Mouse (Mus musculus) brain, embryonic 18.5 days (tissue): ENCODE measurements around the gene Cdc26.

Experiments used
- DNase-seq: peaks from one replicate; pipeline ENCODE4 v3.0.0-alpha.2; 2012; ENCODE audit warnings: low read depth, low spot score

Gene Cdc26

DNA sequence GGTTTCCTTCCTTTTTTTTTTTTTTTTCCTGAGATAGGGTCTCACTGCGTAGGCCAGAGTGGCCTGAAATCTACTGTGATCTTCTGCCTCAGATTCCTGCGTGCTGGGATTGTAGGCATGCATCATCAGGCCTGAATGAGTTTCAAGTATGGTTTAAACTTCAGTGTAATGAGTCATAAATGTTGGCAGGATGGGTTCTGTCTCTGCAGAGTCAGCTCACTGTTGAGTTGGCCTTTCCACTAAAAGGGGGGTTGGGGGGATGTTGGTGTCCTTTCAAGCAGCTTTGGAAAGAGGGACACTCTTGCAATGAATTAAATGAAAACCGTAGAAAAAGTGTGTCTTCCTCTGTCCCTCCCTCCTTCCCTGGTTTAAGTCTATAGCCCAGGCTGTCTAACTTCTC lies 9.5 kb downstream of the Cdc26 start:
- DNase-seq: no peak

DNA sequence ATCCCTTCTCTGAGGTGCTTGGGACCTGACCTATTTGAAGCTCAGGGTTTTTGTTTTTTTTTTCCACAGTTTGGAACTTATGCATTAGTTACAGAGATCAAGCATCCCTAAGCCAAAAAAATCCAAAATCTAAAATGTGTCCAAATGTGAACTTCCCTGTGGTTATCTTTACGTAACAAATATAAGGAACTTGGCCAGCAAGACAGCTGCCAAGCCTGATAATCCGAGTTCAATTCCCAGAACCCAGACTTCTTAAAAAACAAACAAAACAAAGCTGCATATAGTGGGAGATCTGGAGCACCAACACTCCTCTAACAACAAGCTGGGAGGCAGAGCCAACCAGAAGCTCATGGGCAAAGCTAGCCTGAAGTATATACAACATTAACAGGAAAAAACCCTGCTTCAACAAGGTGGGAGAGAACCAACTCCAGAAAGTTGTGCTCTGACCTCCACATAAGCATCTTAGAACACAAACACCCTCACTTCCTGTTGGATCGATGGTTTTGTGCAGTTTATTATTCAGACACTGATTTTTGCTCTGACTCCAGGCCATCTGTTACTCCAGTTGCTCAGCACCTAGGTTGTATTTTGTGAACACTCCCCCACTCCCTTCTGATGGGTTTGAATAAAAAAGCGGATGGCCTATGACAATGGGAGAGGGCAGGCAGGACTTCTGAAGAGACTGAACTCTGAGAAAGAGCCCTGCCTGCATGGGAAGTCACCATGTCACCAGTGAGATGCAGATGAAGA lies 10.7 kb downstream of the Cdc26 start:
- DNase-seq: no peak

DNA sequence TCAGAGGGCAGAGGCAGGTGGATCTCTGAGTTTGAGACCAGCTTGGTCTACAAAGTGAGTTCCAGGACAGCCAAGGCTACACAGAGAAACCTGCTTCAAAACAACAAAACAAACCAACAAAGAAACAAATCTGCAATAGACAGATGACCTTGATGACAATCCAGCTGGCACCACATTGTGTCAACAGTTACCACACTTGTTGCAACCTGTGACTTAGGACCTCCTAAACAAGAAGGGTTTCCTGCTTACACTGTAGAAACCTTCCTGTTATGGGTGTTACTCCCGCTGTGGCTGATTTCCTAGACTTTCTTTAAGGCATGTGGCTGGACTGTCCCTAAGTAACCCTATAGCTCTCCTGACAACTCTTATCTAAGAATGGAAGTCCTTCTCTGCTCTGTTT lies 12.6 kb downstream of the Cdc26 start:
- DNase-seq: no peak

DNA sequence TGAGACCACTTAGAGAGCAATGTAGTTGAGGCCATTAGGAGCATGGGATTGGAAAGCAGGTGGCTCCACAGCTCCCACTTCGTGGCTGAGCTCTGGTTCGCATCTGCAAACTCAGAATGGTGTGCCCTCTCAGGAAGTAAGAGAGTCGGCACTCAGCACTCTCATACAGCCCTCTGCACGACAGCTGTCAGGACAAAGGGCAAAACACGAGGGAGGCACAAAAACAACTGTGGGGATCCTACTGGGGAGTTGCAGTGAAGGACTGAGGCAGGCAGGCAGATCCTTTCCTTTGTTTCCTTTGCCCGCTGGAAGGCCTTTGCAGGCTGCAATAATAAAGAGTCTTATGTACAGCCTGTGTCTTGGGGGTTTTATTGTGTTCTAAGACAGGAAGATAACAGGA lies 15.0 kb downstream of the Cdc26 start:
- DNase-seq: no peak

DNA sequence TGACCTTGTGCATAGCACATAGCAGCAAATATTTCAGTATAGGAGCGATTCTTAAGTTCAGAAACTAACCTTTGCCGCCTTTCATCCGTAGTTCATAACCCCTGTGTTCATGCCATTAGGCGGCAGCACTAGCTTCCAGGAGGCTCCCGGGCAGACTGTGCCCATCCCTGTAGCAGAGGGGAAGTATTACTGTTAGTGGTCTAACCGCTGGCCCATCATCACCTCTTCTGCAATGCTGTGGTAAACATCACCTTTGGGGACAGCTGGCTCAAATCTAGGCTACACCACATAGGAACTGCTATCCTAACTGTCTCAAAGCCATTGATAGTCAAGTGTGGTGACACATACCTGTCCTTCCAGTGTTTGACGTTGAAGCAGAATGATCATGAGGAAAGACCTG lies 16.6 kb downstream of the Cdc26 start:
- no peak for DNase-seq

DNA sequence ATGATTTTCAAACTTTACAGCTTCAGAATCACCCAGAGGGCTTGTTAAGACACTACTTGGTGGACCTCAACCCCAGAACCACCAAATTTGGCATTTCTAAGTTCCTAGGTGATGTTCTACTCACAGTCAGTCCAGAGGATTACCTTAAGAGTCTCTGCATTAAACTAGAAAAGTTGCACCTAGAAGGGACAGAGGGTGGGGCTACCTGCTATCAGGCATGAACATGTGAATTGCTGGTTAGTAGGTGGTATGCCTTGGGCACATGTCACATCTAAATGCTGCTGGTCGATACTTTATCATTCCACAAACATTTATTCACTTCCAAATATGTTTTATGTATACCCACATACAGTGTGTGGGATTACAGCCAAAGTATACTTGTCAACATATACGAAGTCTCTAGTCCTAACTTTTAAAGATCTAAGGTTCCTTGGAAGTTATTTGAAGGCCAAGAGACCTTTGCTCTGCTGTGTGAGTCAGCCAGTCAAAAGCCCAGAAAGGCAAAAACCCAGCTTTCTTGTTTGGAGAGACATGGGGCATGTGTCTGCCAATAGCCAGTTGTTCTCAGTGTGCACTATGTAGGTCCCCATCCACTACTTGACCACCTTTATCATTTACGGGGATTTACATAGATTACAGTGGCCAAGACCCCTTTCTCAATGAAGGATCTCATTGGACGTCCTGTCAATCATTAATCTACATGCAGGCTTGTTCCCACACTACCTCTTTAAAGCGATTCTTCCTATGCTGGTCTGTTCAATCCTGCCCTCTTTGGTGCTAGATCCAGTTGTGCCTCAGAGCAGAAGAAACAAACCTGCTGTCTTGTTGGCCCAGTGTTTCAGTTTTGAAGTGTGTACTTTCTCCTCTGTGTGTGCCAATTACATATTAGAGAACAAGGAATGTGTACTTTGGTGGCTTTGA lies 18.6 kb downstream of the Cdc26 start:
- no peak for DNase-seq

DNA sequence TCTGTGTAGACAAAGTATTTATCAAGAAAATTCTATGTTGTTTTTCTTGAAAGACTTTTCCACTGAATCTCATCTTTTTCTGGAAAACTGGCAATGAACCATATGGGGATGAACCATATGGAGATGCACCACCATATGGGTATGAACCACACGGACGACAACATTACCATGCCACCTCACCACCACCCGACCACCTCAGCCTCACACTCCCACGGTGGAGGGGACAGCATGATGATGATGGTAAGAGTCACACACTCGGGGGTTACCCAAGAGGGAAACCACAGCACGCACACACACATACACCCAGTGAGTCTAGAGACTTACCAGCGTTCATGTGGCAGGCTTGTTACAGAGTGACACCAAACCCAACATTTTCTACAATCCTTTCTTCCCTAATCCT lies 23.0 kb downstream of the Cdc26 start:
- no peak for DNase-seq

DNA sequence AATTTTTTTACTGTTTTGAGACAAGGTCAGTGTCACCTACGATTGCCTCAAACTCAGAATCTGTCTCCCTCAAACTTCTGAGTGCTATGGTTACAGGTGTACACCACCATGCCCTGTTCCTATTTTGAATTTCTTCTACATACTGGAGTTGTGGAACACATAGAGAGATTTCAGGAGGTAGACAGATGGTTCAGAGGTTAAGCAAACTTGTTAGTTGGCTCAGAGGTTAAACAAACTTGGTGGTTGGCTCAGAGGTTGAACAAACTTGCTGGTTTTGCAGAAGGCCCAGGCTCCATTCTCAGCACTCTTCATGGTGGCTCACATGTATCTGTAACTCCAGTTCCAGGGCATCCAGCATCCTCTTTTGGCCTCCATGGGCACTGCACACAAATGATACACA lies 24.3 kb downstream of the Cdc26 start:
- no peak for DNase-seq

DNA sequence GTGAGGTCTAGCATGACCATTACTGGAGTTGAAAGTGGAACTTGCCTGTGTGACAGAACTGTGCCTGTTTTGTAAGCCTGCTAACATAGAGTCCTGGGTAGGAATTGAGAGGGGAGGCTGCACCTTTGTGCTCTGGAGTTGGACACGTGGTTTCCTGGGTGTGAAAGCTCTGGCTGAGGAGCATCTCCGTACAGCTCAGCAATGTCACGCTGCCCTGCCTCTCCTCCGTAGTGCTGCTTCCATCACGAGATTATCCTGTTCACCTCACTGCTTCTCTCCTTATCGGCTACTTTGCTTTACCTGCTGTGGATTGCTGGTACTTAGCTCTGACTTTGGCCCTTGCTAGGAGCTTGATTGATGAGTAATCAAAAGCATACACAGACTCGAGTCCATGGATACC lies 24.7 kb downstream of the Cdc26 start:
- no peak for DNase-seq

DNA sequence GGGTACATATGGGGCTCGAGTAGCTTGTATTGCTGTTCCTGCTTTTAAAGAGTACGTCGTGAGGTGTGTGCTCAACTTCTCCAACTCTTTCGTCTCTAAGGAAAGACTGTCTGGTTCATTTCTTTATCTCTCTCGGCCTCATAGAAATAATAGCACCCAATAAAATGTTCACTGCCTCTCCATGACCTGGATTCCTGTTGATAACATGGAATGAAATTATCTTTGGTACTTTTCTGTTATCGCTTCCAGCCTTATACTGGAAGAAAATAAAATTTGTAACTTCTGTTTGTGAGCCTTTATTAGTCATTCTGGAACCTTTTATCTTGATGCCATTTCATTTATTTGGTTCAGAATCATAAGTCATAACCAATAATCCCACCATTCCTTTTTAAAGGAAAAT lies 25.2 kb downstream of the Cdc26 start:
- DNase-seq: no peak

DNA sequence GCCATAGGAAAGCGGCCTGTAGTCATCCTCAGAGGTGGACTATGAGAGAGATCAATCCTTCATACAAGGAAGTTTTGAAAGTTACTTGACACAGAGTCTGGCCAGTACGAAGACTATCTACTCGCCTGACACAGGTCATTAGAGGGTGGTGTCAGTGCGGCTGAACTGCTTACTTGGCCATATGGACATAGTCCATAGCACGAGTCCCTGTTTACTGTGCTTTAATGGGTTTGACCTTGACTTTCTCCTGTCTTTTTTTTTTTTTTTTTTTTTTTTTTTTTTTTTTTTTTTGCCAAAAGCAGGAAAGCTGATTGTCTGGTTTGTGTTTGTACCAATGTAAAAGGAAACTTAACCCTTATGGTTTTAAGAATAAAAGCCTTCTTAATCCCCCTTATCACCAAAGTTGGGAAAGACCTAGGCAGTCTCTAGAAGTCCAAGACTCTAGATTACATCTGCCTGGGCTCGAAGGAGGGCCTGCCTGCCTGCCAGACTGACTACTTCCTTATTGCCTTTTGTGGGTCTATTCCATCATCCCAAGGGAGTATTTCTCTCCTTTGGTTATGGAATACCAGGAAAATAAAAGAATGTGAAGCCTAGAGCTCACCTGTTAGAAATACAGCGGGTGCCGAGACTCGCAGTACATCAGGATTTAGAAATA lies 28.6 kb downstream of the Cdc26 start:
- DNase-seq: no peak

DNA sequence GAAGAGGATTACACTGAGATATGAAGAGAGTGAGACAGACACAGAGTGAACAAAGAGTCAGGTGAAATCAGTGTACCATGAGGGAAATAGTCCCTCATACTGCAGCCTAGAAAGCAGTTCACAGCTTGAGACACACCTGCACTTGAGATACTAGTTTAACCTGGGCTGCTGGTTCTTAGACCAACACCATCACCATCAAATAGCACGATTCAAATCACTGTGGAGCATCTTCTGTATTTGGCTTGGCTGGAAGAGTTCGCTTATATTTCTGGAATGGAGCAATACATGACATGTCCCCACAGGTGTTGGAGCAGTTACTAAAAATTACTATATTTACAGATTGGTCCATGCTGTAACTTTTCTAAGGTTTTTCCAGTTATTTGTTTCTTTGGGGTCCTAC lies 32.3 kb downstream of the Cdc26 start:
- DNase-seq: no peak

DNA sequence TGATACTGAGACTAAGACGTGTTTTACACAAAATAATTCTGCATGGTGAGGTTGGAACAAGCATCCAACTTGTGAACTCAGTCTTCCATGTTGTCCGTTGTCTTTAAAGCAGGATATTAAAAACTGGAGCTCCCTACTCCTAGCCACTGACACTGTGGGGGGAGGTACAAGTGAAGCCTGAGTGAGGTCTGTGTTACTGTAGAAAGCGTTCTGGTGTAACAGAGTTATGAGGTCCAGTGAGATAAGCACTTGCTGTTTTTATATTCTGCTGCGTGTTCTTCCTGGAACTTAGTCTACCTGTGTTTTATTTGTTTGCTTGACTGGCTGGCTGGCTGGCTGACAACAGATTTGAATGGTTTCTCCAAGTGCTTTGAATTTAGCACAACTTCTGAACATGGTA lies 34.1 kb downstream of the Cdc26 start:
- DNase-seq: no peak

DNA sequence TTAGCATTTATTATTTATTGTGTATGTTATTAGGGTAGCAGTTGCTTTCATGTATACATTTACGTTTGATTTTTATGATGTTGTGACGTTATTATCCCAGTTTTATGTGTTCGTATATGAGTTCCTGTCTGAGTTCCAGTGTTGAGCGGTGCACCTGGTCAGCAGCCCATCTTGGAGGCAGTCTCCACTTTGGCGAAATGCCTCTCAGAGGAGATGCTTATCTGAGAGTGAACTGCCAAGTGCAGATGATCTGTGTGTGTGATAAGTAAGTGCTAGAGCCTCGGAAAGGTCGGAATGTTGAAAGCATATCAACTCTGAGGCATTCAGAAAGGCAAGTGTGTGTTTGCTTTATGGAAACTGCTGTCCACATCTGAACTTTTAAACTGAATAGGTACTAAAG lies 34.8 kb downstream of the Cdc26 start:
- no peak for DNase-seq

DNA sequence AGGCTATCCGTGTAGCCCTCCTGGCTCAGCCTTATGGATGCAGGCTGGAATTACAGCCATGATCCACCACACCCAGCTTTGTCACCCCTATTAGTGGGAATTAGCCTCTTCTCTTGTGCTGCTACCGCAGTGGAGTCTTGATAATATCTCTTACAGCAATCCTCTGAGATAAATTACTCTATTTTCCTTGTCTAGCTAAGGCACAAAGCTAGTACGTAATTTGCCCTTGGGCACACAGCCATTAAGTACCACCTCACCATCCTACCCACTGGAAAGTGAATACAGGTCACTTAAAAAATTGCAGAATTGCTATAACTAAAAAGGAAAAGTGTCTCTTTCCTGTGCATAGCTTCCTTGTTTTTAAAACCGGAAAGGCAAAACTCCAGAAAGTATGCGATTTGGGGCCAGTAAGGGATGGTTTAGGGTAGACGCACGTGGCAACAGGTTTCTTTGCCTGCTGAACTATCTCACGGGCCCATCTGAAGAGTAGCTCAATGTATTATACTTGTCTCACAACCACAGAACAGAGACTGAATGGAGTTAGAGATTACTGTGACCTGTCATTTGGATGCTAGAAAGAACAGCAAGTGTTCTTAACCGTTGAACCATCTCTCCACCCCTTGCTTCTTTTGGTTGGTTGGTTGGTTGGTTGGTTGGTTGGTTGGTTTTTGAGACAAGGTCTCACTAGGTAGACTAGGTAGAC lies 35.5 kb downstream of the Cdc26 start:
- no peak for DNase-seq

DNA sequence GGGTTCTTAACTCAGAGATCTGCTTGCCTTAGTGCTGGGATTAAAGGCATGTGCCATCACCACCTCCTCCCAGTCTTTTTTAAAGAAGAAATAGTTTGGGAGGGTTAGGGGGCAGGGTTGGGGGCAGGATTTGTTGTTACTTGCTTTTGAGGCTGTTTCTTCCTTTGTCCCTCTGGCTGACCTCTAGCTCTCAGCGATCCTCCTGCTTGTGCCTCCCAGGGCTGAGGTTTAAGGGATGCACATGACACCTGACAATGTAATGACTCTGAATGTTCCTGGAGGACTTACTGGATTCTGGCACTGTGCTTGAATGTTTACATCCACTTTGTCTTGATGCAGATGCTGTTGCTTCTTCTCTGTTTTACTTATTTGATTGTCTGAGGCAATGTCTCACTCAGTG lies 36.0 kb downstream of the Cdc26 start:
- DNase-seq: no peak

DNA sequence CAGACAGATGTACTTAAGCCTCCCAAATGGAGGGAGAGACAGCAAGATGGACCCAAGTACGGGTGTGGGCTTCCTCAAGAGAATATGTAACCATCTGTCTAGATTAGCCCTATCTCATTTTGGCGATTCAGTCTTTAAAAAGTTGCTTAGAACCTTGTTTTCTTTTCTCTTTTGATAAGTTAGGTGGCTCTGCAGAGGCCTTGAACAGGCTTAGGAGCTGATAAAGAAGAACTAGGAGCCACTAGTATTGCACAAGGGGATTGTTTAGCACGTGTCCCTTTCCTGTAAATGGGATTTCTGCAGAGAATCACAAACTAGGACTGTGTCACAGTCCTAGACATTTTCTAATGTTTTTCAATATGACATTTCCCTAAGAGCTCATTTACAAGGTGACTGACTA lies 39.4 kb downstream of the Cdc26 start:
- DNase-seq: no peak

DNA sequence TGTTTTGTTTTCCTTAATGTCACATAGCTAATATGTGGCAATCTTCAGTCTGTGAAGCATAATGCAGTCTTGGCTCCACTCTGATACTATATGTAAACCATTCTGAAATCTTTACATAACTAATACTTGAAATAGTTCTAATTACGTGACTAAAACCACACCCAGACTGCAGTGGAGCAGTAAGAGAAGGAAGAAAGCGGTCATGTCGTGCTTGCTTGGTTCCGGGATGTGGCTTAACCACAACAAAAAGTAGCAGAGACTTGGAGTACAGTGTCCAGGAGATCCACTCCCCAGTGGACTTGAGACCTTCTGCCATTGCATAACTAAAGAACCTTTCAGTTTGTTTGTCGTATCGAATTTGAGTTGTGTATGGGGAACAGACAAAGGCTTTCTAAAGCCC lies 40.9 kb downstream of the Cdc26 start:
- DNase-seq: no peak

DNA sequence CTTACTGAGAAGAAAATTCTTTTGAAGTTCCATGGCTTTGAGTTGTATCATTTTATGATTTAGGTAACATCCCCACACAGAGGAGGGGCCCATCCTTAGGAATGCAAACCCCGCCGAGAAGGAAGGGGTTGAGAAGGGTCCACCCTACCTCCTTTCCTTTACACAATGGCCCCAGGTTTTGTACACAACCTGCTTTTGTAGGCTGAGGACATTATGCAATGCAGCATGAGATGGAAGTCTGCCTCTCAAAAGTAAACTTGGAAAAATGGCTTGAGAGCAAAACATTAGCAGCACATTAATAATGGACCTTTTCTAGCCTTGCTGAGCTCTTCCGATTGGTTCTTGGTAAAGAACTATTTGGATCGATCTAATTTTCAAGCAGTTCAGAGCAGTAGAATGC lies 42.2 kb downstream of the Cdc26 start:
- DNase-seq: no peak

DNA sequence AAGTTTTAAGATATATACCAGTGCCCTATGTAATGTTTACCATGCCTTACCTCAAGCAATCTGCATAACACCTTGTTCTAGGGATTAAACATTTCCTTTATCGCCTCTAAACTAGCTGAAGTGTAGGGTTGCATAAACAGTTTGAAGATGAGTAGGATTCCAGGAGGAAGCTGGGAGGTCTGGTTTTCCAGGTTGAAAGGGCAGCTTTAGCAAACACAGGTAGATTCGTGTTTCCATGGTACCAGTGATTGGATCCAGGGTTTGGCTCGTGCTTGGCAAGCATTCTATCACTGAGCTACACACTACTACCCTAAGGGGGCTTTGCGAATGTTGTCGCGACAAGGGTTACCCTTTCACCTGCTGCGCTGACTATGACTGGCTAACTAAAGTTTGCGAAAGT lies 44.1 kb downstream of the Cdc26 start:
- no peak for DNase-seq

DNA sequence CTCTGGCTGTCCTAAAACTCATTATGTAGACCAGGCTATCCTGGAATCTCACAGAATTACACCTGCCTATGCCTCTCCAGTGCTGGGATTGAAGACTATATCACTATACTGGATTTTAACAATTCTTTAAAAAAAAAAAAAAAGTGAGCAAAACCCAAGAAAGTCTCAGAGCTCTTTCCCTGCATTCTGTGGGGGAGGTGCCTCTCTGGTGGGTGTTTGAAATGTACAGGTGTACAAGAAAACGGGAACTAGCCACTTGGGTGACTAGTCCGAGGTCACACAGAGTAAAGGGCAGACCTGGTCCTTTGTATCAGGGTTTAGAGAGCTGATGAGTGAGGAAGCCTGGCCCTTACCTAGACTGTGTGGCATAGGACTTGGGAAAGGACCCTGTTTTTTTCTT lies 46.0 kb downstream of the Cdc26 start:
- no peak for DNase-seq

DNA sequence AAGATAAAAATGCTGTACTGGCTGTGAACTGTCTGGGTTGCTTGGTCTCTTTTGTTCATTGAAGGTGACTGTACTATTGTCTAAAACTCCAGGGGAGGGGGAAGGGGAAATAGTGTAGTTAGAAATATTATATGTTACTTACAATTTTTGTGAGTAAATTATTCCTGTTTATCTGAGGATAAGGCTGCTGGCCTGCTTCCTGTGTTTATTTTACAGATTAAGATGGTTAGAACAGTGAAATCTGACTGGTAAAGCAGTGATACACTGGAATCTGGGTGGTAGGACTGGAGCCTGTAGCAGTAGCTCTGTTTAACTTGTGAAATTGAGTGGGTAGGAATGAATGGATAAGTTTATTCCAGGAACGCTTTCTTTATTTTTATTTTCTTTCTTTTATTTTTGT lies 46.4 kb downstream of the Cdc26 start:
- no peak for DNase-seq
